Mouse (Mus musculus): ENCODE results near the gene Tjp3. TPM values are rescaled to one million over a fixed set of nuclear protein-coding genes. Genes with fewer than 3 reads are reported as not detected.
A peak's percentile ranks its signal among the peaks of the same experiment; 100 is the strongest.

The Tjp3 gene
- polyA plus RNA-seq, 1 experiment, result 42.7 TPM

DNA sequence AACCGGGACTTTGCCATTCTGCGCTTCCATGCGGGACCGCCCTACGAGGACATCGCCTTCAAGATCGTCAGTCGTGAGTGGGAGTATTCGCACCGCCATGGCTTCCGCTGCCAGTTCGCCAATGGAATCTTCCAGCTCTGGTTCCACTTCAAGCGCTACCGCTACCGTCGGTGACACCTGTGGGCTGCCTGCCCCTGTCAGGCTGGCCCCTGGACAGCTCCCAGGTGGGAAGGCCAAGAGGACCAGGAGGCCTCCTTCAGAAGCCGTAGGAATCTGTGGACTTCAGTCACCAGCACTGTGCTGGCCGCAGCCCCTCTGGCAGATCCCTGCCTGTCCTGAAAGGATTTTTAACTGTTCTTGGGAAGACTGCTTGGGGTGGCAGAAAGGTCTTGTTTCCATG is 34.4 kb upstream of the Tjp3 start:
- no peak overlapping the region for H3K27ac ChIP-seq (ENCODE audit: insufficient read depth, low read length)
- no peaks in the 10 kb centered on the region for H3K9me3 ChIP-seq (replicated peaks; ENCODE audit: control insufficient read depth, insufficient read depth, low read length, poor library complexity, severe bottlenecking)
- peaks cover 36% of the 10 kb centered on the region for H3K36me3 ChIP-seq (ENCODE audit: control insufficient read depth, insufficient read depth, low read length, poor library complexity, severe bottlenecking)
- no peak for TF ChIP-seq POLR2A (IDR thresholded peaks at IDR 0.05; ENCODE audit: insufficient read depth, low read length)
- TF ChIP-seq EP300 (IDR thresholded peaks at IDR 0.05; ENCODE audit: insufficient read depth, low read depth, low read length), result no peak
- no peak for TF ChIP-seq CTCF (IDR thresholded peaks at IDR 0.05; ENCODE audit: low read depth, low read length)
- no peaks in the 10 kb centered on the region for H3K4me1 ChIP-seq (ENCODE audit: control insufficient read depth, insufficient read depth, low read length)
- H3K9ac ChIP-seq (ENCODE audit: low read depth, poor library complexity, severe bottlenecking), result no peak overlapping the region
- H3K27me3 ChIP-seq (ENCODE audit: control insufficient read depth, insufficient read depth, low read length, poor library complexity, severe bottlenecking), result no peaks in the 10 kb centered on the region
- no peak overlapping the region for H3K4me3 ChIP-seq (ENCODE audit: low read depth, low read length)

DNA sequence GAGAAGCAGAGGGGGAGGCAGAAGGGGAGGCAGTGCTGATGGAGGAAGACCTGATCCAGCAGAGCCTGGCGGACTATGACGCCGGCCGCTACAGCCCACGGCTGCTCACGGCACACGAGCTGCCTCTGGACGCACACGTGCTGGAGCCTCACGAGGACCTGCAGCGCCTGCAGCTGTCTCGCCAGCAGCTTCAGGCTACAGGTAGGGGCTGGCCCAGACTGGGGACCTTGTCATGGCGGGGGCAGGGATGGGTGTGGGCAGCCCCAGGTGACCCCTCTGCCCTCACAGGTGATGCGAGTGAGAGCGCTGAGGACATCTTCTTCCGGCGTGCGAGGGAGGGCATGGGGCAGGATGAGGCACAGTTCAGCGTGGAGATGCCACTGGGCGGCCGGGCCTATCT is 33.8 kb upstream of the Tjp3 start:
- Histone ChIP-seq H3K9ac (ENCODE audit: low read depth, poor library complexity, severe bottlenecking) (no peak overlapping the region), H3K27me3 (ENCODE audit: control insufficient read depth, insufficient read depth, low read length, poor library complexity, severe bottlenecking) (no peaks in the 10 kb centered on the region), H3K9me3 (replicated peaks; ENCODE audit: control insufficient read depth, insufficient read depth, low read length, poor library complexity, severe bottlenecking) (no peaks in the 10 kb centered on the region), H3K27ac (ENCODE audit: insufficient read depth, low read length) (no peak overlapping the region), H3K4me3 (ENCODE audit: low read depth, low read length) (no peak overlapping the region), H3K36me3 (ENCODE audit: control insufficient read depth, insufficient read depth, low read length, poor library complexity, severe bottlenecking) (peaks cover 36% of the 10 kb centered on the region), H3K4me1 (ENCODE audit: control insufficient read depth, insufficient read depth, low read length) (no peaks in the 10 kb centered on the region)
- TF ChIP-seq POLR2A (IDR thresholded peaks at IDR 0.05; ENCODE audit: insufficient read depth, low read length) (no peak), EP300 (IDR thresholded peaks at IDR 0.05; ENCODE audit: insufficient read depth, low read depth, low read length) (no peak), CTCF (IDR thresholded peaks at IDR 0.05; ENCODE audit: low read depth, low read length) (no peak)

GRCm38 (mm10) chr10:81323791-81324530 is 32.6 kb upstream of the Tjp3 start:
- H3K36me3 ChIP-seq (ENCODE audit: control insufficient read depth, insufficient read depth, low read length, poor library complexity, severe bottlenecking), result peaks cover 36% of the 10 kb centered on the region
- TF ChIP-seq EP300 (IDR thresholded peaks at IDR 0.05; ENCODE audit: insufficient read depth, low read depth, low read length), result no peak
- no peak for TF ChIP-seq POLR2A (IDR thresholded peaks at IDR 0.05; ENCODE audit: insufficient read depth, low read length)
- no peak for TF ChIP-seq CTCF (IDR thresholded peaks at IDR 0.05; ENCODE audit: low read depth, low read length)
- H3K4me1 ChIP-seq (ENCODE audit: control insufficient read depth, insufficient read depth, low read length), result no peaks in the 10 kb centered on the region

GRCm38 (mm10) chr10:81323141-81323775 is 31.9 kb upstream of the Tjp3 start:
- no peak for TF ChIP-seq EP300 (IDR thresholded peaks at IDR 0.05; ENCODE audit: insufficient read depth, low read depth, low read length)
- H3K9me3 ChIP-seq (replicated peaks; ENCODE audit: control insufficient read depth, insufficient read depth, low read length, poor library complexity, severe bottlenecking), result no peaks in the 10 kb centered on the region
- H3K9ac ChIP-seq (ENCODE audit: low read depth, poor library complexity, severe bottlenecking), result no peak overlapping the region
- H3K27me3 ChIP-seq (ENCODE audit: control insufficient read depth, insufficient read depth, low read length, poor library complexity, severe bottlenecking), result no peaks in the 10 kb centered on the region
- H3K36me3 ChIP-seq (ENCODE audit: control insufficient read depth, insufficient read depth, low read length, poor library complexity, severe bottlenecking), result peaks cover 36% of the 10 kb centered on the region
- no peaks in the 10 kb centered on the region for H3K4me1 ChIP-seq (ENCODE audit: control insufficient read depth, insufficient read depth, low read length)
- no peak overlapping the region for H3K4me3 ChIP-seq (ENCODE audit: low read depth, low read length)
- H3K27ac ChIP-seq (ENCODE audit: insufficient read depth, low read length), result no peak overlapping the region

More at GRCm38 (mm10) chr10:81323791-81324530, 32.6 kb upstream of the Tjp3 start:
- no peak overlapping the region for H3K9ac ChIP-seq (ENCODE audit: low read depth, poor library complexity, severe bottlenecking)
- H3K4me3 ChIP-seq (ENCODE audit: low read depth, low read length), result no peak overlapping the region
- H3K9me3 ChIP-seq (replicated peaks; ENCODE audit: control insufficient read depth, insufficient read depth, low read length, poor library complexity, severe bottlenecking), result no peaks in the 10 kb centered on the region
- H3K27me3 ChIP-seq (ENCODE audit: control insufficient read depth, insufficient read depth, low read length, poor library complexity, severe bottlenecking), result no peaks in the 10 kb centered on the region
- H3K27ac ChIP-seq (ENCODE audit: insufficient read depth, low read length), result no peak overlapping the region

DNA sequence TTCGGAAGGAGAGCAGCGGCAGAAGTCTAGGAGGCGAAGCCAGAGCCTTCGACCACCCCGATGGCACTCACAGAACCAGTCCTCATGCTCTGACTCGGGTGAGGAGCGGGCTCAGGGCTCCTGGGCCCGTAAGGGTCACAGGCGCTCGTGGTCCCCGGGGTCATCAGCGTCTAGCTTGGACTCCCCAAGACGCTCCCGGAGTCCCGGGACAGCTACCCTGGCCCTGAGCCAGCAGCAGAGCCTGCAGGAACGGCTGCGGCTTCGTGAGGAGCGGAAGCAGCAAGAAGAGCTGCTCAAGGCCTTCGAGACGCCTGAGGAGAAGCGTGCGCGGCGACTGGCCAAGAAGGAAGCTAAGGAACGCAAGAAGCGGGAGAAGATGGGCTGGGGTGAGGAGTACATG is 31.1 kb upstream of the Tjp3 start:
- H3K4me3 ChIP-seq (ENCODE audit: low read depth, low read length), result no peak overlapping the region
- no peak overlapping the region for H3K27ac ChIP-seq (ENCODE audit: insufficient read depth, low read length)
- no peaks in the 10 kb centered on the region for H3K9me3 ChIP-seq (replicated peaks; ENCODE audit: control insufficient read depth, insufficient read depth, low read length, poor library complexity, severe bottlenecking)
- TF ChIP-seq EP300 (IDR thresholded peaks at IDR 0.05; ENCODE audit: insufficient read depth, low read depth, low read length) (no peak), CTCF (IDR thresholded peaks at IDR 0.05; ENCODE audit: low read depth, low read length) (no peak), POLR2A (IDR thresholded peaks at IDR 0.05; ENCODE audit: insufficient read depth, low read length) (no peak)
- no peak overlapping the region for H3K9ac ChIP-seq (ENCODE audit: low read depth, poor library complexity, severe bottlenecking)
- H3K4me1 ChIP-seq (ENCODE audit: control insufficient read depth, insufficient read depth, low read length), result no peaks in the 10 kb centered on the region
- no peaks in the 10 kb centered on the region for H3K27me3 ChIP-seq (ENCODE audit: control insufficient read depth, insufficient read depth, low read length, poor library complexity, severe bottlenecking)
- H3K36me3 ChIP-seq (ENCODE audit: control insufficient read depth, insufficient read depth, low read length, poor library complexity, severe bottlenecking), result peaks cover 36% of the 10 kb centered on the region

DNA sequence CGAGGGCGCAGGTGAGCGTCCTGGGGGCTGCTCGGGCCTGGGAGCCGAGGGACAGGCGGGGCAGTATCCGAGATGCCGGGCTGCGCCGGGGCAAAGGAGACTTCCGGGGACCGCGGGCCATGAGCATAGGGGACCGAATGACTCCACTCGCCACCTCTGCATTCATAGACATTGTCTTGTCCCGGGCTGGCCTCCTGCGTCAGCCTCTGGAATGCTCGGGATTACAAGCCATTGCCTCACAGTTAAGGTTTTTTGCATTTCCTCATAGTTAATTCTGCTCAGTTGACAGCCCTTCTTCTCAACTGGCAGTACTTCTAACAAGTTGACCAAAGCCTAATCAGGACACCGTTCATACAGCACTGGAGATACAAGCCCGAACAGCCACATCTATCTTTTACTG is 30.1 kb upstream of the Tjp3 start:
- Histone ChIP-seq H3K4me1 (ENCODE audit: control insufficient read depth, insufficient read depth, low read length) (no peaks in the 10 kb centered on the region), H3K27ac (ENCODE audit: insufficient read depth, low read length) (no peak overlapping the region), H3K9me3 (replicated peaks; ENCODE audit: control insufficient read depth, insufficient read depth, low read length, poor library complexity, severe bottlenecking) (no peaks in the 10 kb centered on the region), H3K4me3 (ENCODE audit: low read depth, low read length) (peak overlapping the region; percentile 93), H3K36me3 (ENCODE audit: control insufficient read depth, insufficient read depth, low read length, poor library complexity, severe bottlenecking) (peaks cover 31% of the 10 kb centered on the region), H3K9ac (ENCODE audit: low read depth, poor library complexity, severe bottlenecking) (peak overlapping the region; percentile 92), H3K27me3 (ENCODE audit: control insufficient read depth, insufficient read depth, low read length, poor library complexity, severe bottlenecking) (no peaks in the 10 kb centered on the region)
- TF ChIP-seq CTCF (IDR thresholded peaks at IDR 0.05; ENCODE audit: low read depth, low read length) (no peak), POLR2A (IDR thresholded peaks at IDR 0.05; ENCODE audit: insufficient read depth, low read length) (no peak), EP300 (IDR thresholded peaks at IDR 0.05; ENCODE audit: insufficient read depth, low read depth, low read length) (no peak)

Measured in ES-Bruce4 (cell line).